Mouse (Mus musculus) skeletal muscle tissue, adult 2 months (tissue): ENCODE measurements around the gene Krt8.
"Not testable (repeated sequence)": the region's sequence is repeated elsewhere in the genome, so short reads cannot be mapped to it uniquely, and the experiment has no call there.

ENCODE experiments used
- DNase-seq: peaks from one replicate; pipeline ENCODE4 v3.0.0-alpha.2; 2012; ENCODE audit warnings: low read depth, low spot score

Gene Krt8

DNA sequence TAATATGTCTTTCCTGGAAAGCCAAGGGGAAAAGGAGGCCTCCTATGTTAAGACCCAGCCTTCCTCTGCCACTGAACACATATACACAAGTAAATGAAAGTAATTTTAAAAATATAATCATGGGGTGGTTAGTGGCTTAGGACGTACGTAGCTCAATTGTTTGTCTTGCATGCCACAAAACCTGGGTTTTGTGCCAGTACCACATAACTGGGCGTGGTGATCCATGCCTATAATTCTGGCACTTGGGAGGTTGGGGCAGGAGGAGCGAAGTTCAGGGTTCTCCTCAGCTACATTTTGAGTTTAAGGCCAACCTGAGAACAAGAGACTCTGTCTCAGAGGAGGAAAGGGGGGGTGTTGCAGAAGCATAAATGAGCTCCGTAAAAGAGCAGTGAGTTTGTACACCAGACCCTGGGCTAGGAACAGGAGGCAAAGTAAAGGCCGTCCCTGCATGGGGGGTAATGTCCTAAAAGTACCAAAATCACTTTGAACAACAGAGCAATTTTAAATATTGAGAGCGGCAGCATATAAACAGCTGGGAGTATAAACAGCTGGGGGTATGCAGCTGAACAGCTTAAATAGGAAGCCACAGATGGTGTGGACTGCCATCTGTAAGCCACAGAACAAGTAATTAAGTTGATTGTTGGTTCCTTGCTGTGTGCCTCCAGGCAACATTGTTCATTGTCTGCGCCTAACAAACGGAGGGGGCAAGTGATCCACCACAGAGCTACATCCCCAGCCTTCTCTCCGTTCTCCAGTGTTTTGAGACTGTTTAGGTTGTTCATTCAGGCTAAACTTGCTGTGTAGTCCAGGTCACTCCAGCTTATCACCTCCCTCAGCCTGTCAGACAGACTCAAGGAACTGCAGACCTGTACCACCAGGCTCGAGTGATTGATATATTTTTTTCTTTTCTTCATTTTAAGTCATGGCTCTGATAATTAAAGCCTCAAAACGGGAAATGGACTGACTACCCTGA is 3.1 kb upstream of the Krt8 start:
- DNase-seq = no peak

GRCm38 (mm10) chr15:102006317-102006716 is 2.0 kb upstream of the Krt8 start:
- DNase-seq = no peak

DNA sequence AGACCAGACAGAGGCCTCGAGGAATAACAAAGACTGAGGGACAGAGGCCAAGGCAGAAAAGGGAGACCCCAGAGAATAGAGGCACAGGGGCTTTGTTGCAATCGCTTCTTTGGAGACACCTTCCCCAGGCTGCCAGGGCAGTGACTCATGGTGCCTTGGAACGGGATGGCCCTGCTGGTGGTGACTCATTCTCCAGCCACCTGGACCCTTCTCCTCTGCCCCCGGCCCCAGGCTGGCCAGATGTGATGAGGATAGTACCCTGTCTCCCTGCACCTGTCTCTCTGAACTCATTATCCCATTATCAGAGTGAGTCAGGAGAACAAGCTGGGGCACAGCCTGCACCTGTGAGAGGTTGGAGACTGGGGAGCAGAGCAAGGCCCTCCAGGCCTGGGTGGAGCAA is 1.0 kb upstream of the Krt8 start:
- no peak for DNase-seq

DNA sequence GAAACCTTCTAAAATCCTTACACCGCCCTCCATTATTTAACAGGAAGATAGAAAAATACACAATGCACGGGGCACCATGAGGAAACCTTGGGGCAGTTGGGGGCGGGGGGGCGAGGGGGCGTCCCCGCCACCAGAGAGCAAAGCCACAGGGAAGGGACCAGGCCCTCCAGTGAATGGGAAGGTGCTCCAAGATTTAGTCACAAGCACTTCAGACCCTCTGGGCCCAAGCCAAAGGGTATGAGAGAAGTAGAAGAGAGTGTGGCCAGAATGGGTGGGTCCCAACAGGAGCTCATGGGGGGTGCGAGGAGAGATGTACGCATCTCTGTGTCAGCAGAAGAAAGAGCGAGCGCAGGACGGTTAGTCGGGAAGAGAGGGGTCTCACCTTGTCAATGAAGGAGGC is 766 bp downstream of the Krt8 start:
- DNase-seq = no peak

- DNase-seq = no peak
Measured at GRCm38 (mm10) chr15:102002646-102003488, 1.4 kb downstream of the Krt8 start.

DNA sequence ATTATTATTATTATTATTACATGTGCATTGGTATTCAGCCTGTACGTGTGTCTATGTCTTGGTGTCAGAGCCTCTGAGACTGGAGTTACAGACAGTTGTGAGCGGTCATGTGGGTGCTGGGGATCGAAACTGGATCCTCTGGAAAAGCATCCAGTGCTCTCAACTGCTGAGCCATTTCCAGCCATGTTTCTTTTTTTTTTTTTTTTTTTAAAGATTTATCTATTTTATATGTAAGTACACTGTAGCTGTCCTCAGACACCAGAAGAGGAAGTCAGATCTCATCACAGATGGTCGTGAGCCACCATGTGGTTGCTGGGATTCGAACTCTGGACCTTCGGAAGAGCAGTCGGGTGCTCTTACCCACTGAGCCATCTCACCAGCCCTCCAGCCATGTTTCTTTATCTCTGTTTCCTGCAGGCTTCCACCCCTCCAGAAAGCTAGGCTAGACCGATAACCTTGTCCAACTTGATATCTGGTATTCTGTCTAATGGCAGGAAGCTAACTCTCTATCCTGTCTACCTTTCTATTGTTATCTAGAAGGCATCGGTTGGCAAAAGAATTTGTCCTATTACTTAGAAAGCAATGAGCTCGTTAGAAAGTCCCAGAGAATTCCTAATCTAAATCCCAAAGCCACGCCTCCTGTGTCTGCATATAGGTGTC is 4.5 kb downstream of the Krt8 start:
- no peak for DNase-seq

DNA sequence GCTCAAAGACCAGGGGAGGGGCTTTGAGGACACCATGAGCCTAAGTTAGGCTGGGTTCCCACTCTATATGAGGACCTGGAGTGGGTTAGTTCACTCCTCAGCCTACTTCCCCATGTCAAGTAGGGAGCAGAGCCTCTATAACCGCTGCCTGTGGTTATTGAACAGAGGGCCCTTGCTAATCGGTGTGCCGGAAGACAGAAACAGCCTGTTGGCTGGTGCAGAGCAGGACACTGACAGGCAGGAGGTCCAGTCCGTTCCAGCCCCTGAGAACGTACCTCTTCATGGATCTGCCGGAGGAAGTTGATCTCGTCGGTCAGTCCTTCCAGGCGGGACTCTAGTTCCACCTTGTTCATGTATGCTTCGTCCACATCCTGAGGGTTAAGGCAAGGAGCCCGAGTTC is 5.1 kb downstream of the Krt8 start:
- DNase-seq = no peak

DNA sequence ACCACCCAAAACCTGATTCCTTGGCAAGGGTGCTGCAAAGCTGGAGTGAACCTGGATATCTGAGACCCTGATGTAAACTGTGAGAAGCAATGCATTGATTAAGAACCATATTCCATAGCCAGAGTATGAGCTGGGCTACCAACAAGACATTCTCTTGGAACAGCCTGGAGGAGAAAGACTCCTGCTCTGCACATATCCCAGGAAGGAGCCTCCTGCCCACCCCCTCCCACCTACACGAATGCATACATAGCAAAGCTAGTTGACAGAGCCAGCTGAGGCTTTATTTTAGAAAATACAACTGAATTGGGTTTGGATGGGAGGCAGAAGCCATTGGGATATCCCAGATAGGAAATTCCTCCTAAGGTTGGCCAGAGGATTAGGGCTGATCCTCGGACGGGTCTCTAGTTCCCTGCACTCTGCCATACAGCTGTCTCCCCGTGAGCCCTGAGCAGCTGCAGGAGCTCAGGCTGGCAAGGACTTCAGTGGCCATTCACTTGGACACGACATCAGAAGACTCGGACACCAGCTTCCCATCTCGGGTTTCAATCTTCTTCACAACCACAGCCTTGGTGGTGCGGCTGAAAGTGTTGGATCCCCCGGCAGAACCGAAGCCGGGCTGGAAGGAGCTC is 7.7 kb downstream of the Krt8 start:
- DNase-seq = not testable (repeated sequence)

GRCm38 (mm10) chr15:101995484-101996236 is 8.6 kb downstream of the Krt8 start:
- no peak for DNase-seq

GRCm38 (mm10) chr15:101994365-101994764 is 9.9 kb downstream of the Krt8 start:
- DNase-seq = no peak

DNA sequence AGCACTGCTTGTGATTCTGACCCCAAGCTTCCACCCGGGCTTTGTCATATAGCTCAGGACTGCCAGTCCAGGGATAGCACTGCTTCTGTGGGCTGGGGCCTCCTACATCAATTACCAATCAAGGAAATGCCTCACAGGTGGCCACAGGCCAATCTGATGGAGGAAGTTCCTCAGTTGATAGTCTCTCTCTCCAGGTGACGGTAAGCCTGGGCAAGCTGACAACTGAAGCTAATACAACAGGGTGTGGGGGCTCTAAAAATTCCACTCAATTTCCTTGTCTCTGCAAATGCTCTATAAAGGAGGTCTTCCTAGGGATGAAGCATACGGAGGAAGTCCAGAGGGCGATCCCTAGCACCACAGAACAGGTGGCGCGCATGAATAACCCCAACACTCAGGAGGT is 13.3 kb downstream of the Krt8 start:
- DNase-seq = no peak

DNA sequence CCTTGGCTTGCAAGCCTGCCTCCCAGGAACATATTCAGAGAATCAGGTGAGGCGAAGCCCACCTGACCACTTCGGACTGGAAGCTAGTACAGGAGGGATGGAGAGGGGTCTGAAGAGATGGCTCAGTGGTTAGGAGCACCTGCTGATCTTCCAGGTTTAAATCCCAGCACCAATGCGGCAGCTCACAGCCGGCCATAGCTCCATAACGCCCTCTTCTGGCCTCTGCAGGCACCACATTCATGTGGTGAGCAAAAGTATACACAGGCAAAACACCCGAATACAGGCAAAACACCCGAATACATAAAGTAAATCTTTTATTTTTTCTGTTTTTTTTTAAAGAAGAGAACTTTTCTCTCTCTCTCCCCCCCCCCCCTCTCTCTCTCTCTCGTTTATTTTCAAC is 15.6 kb downstream of the Krt8 start:
- DNase-seq = no peak

GRCm38 (mm10) chr15:101988119-101988518 is 16.2 kb downstream of the Krt8 start:
- peak; percentile 75 for DNase-seq

GRCm38 (mm10) chr15:101984746-101985145 is 19.5 kb downstream of the Krt8 start:
- DNase-seq = no peak

GRCm38 (mm10) chr15:101983949-101984601 is 20.2 kb downstream of the Krt8 start:
- peak; percentile 97 for DNase-seq

- no peak for DNase-seq
Measured at GRCm38 (mm10) chr15:101983315-101983948, 20.9 kb downstream of the Krt8 start.

- DNase-seq = no peak
Measured at GRCm38 (mm10) chr15:101980849-101981248, 23.4 kb downstream of the Krt8 start.

DNA sequence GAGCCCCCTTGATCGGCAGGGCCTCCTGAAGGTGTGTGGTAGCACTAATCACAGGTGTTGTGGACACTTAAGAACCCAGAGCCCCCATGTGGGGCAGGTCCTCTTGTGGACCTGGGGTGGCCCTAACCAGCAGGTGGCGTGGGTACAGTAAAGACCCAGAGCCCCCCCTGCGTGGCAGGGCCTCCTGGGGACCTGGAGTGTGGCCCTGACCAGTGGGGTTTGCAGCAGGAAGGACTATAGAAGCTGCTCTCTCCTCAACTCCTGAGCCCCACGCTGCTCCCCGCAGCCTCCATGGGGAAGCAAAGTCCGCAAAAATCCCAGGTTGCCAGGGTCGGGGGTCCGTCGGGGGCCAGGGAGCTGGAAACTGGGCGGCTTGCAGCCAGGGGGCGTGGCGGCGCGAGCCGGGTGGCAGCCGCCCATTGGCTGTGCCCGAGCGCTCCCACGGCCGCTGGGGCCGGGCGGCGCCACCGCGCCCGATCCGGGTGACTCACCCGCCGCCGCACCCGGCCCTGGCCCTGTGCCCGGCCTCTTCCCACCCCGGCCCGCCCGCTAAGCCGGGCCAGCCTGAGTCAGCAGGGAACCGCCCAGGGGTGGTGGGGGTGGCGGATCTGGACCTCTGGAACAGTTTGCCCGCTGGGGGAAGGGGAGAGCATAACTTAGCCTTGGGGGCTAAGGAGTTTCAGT is 27.1 kb downstream of the Krt8 start:
- DNase-seq = peak; percentile 92

GRCm38 (mm10) chr15:101976641-101977040 is 27.6 kb downstream of the Krt8 start:
- no peak for DNase-seq
